Mouse (Mus musculus) liver, adult 2 months (tissue): ENCODE results near the gene Hoxd9. TPM values are rescaled to one million over a fixed set of nuclear protein-coding genes. Genes with fewer than 3 reads are reported as not detected.

Experiments used
- DNase-seq: peaks from one replicate; pipeline ENCODE4 v3.0.0-alpha.2; 2011; ENCODE audit warnings: low read depth, low spot score; ENCODE audit errors: extremely low read depth
- H3K27ac ChIP-seq: fragments of 200-500 bp; replicated peaks from 2 replicates; pipeline ENCODE4 v1.5.1; 2012; ENCODE audit warnings: low read depth, mild to moderate bottlenecking, control low read depth, inconsistent platforms, low read length; ENCODE audit not compliant: insufficient read depth
- H3K27me3 ChIP-seq: fragments of 200-500 bp; 2 replicates; pipeline ENCODE4 v1.6.1; 2012; ENCODE audit warnings: mild to moderate bottlenecking, moderate library complexity, low read length, inconsistent platforms; ENCODE audit not compliant: control insufficient read depth, insufficient read depth
- H3K36me3 ChIP-seq: fragments of 200-500 bp; 2 replicates; pipeline ENCODE4 v1.6.1; 2012; ENCODE audit warnings: low read length, inconsistent platforms; ENCODE audit not compliant: control insufficient read depth, insufficient read depth
- H3K4me1 ChIP-seq: fragments of 200-500 bp; 2 replicates; pipeline ENCODE4 v1.6.1; 2011; ENCODE audit warnings: low read length; ENCODE audit not compliant: control insufficient read depth, insufficient read depth
- H3K4me3 ChIP-seq: fragments of 200-500 bp; 2 replicates; pipeline ENCODE4 v1.5.1; 2011; ENCODE audit warnings: low read depth, mild to moderate bottlenecking, control low read depth, low read length, moderate library complexity; ENCODE audit not compliant: insufficient read depth
- H3K79me2 ChIP-seq: fragments of 200-500 bp; 2 replicates; pipeline ENCODE4 v1.6.1; 2012; ENCODE audit warnings: inconsistent platforms, mild to moderate bottlenecking, low read length, moderate library complexity; ENCODE audit not compliant: control insufficient read depth, insufficient read depth
- H3K9ac ChIP-seq: fragments of 200-500 bp; 2 replicates; pipeline ENCODE4 v1.6.1; 2012; ENCODE audit warnings: low read depth, mild to moderate bottlenecking, control low read depth, inconsistent platforms, low read length
- CTCF ChIP-seq: fragments of 200-500 bp; IDR thresholded peaks from 2 replicates; pipeline ENCODE4 v1.5.1; 2011; ENCODE audit warnings: low read depth, low read length, control low read depth
- POLR2A ChIP-seq: fragments of 200-500 bp; IDR thresholded peaks from 2 replicates; pipeline ENCODE4 v1.6.1; 2011; ENCODE audit warnings: low read length, control low read depth; ENCODE audit not compliant: insufficient read depth; ENCODE audit errors: extremely low read depth
- WGBS: fragments of 180-500 bp; shearing (Covaris S2); methylation state at CpG from one replicate; pipeline ENCODE4 v1.1.7; 2018; 5-methylcytosine and 5-hydroxymethylcytosine counted together
- polyA plus RNA-seq: library from polyadenylated mRNA; depleted of rRNA; stranded (reverse); fragments of >200 nt; gene quantifications from 2 replicates; pipeline ENCODE4 v1.2.3, GENCODE M21; 2012
- total RNA-seq: library from RNA; depleted of rRNA; stranded (reverse); fragments of >200 nt; gene quantifications from 2 replicates; pipeline ENCODE4 v1.2.3, GENCODE M21; 2014

Hoxd9 gene
- total and polyA plus RNA-seq, 2 experiments, result not detected

GRCm38 (mm10) chr2:74659507-74660005 is 38.0 kb upstream of the Hoxd9 start, which contains the start of gene Evx2:
TSS of gene Evx2 (minus strand) at chr2:74659557.
- Histone ChIP-seq H3K27ac (no peak within 1 kb of the TSS), H3K9ac (no peak within 1 kb of the TSS), H3K4me1 (no peaks in the 10 kb centered on the region), H3K79me2 (no peaks in the 10 kb centered on the region), H3K4me3 (no peak within 1 kb of the TSS), H3K36me3 (no peaks in the 10 kb centered on the region), H3K27me3 (peaks cover 41% of the 10 kb centered on the region)
- TF ChIP-seq POLR2A (no peak), CTCF (no peak)
- DNase-seq, result no peak
- WGBS, result 7% methylated on average over 28 of the region's 28 CpGs

GRCm38 (mm10) chr2:74660421-74661375 is 36.8 kb upstream of the Hoxd9 start:
- no peaks in the 10 kb centered on the region for H3K36me3 ChIP-seq
- H3K27me3 ChIP-seq, result peaks cover 33% of the 10 kb centered on the region
- no peak overlapping the region for H3K9ac ChIP-seq
- DNase-seq, result no peak
- H3K4me1 ChIP-seq, result no peaks in the 10 kb centered on the region
- TF ChIP-seq CTCF (no peak), POLR2A (no peak)
- H3K4me3 ChIP-seq, result no peak overlapping the region
- H3K27ac ChIP-seq, result no peak overlapping the region
- H3K79me2 ChIP-seq, result no peaks in the 10 kb centered on the region
- WGBS, result 9% methylated on average over 30 of the region's 30 CpGs

DNA sequence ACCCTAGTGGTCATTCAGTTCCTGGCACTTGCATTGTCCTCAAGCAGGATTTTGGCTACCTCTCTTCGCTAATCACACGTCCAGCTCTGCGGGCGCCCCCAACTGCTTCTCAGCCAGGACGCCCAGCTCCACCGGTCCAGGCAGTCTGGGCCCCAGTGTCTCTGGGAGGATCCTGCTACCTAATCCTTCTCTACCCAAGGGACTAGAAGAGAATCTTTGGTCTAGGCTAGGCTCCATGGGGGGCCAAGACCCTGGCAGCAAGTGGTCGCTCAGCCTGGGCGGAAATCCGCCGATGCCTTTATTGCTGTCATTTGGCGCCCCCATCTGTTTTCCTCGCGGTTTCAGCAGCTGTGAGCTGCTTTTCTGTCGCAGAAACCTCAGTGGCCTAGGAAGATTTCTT is 35.8 kb upstream of the Hoxd9 start:
- Histone ChIP-seq H3K4me3 (no peak overlapping the region), H3K27me3 (peaks cover 31% of the 10 kb centered on the region), H3K4me1 (no peaks in the 10 kb centered on the region), H3K36me3 (no peaks in the 10 kb centered on the region), H3K79me2 (no peaks in the 10 kb centered on the region), H3K27ac (no peak overlapping the region), H3K9ac (no peak overlapping the region)
- no peak for DNase-seq
- TF ChIP-seq CTCF (no peak), POLR2A (no peak)
- WGBS, result 6% methylated on average over 14 of the region's 14 CpGs

DNA sequence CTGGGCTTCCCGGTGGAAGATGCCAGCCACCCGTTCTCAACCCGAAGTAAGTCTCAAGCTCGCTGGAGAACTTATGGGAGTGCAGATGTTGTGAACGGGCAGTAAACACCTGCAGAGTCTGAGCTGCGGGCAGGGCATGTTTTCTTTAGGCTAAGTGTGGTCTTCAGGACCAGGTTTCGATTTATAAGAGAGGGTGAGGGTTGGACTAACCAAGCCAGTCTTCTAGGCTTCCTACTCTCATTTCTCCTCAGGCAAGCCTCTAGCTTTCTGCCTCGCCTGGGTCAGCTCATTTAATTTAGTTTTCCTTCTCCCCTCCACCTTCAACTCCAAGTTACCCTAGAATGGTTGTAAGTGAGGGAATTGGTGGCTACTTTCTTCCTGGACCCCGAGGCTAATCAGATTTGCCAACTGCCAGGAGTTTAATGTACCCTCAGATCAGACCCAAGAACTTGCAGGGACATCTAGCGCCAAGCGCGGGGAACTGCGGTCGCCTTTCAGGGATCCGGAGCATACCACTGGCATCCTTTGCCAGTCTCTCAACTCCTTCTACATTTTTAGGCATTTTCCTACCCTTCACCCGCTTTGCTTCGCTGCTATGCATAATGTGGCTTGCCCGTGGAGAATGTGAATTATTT is 34.1 kb upstream of the Hoxd9 start:
- H3K9ac ChIP-seq, result no peak overlapping the region
- no peaks in the 10 kb centered on the region for H3K79me2 ChIP-seq
- no peaks in the 10 kb centered on the region for H3K4me1 ChIP-seq
- no peak overlapping the region for H3K4me3 ChIP-seq
- DNase-seq, result no peak
- no peaks in the 10 kb centered on the region for H3K36me3 ChIP-seq
- H3K27me3 ChIP-seq, result peaks cover 38% of the 10 kb centered on the region
- H3K27ac ChIP-seq, result no peak overlapping the region
- WGBS, result 6% methylated on average over 18 of the region's 18 CpGs
- TF ChIP-seq CTCF (peak; percentile 69), POLR2A (no peak)

DNA sequence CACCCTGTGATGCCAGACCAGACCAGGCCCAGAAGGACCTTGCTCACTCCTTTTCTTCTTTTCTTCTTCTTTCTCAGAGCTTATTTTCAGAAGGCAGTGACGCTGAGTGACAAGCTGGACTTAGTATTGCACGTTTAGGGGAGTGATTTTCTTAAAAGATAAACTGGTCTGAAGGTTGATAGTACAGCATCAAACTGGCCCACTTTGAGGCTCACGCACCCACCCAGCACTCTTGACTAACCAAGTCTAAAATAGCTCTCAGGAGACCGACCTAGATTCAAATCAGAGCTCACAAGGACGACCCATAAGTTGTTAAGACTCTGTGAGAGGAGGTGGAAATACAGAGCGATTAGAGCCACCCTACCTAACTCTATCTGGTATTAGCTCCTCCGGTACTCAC is 31.1 kb upstream of the Hoxd9 start:
- WGBS, result 6% methylated on average over 7 of the region's 7 CpGs
- TF ChIP-seq CTCF, result no peak
- no peak for TF ChIP-seq POLR2A
- Histone ChIP-seq H3K4me1 (no peaks in the 10 kb centered on the region), H3K79me2 (no peaks in the 10 kb centered on the region), H3K4me3 (no peak overlapping the region), H3K36me3 (no peaks in the 10 kb centered on the region), H3K27me3 (peaks cover 37% of the 10 kb centered on the region), H3K9ac (no peak overlapping the region), H3K27ac (no peak overlapping the region)
- DNase-seq, result no peak
